Mouse (Mus musculus) kidney, postnatal 10 days (tissue): ENCODE measurements around the gene Nono.

Experiments used
- DNase-seq: peaks from one replicate; pipeline ENCODE4 v3.0.0; 2021; ENCODE audit warnings: mixed read lengths

The Nono gene

GRCm38 (mm10) chrX:101486487-101487152 lies 57.5 kb downstream of the Nono start:
- DNase-seq, result peak; percentile 53
